Mouse (Mus musculus): ENCODE results near the gene Srsf3. TPM values are rescaled to one million over a fixed set of nuclear protein-coding genes. Genes with fewer than 3 reads are reported as not detected.
"Not testable (repeated sequence)": the region's sequence is repeated elsewhere in the genome, so short reads cannot be mapped to it uniquely, and the experiment has no call there.

Gene Srsf3
- polyA plus RNA-seq (2015; fragmentation: Nextera tagmentation; extraction: Ambion mirVana): 723 and 729 TPM in 2 replicates

DNA sequence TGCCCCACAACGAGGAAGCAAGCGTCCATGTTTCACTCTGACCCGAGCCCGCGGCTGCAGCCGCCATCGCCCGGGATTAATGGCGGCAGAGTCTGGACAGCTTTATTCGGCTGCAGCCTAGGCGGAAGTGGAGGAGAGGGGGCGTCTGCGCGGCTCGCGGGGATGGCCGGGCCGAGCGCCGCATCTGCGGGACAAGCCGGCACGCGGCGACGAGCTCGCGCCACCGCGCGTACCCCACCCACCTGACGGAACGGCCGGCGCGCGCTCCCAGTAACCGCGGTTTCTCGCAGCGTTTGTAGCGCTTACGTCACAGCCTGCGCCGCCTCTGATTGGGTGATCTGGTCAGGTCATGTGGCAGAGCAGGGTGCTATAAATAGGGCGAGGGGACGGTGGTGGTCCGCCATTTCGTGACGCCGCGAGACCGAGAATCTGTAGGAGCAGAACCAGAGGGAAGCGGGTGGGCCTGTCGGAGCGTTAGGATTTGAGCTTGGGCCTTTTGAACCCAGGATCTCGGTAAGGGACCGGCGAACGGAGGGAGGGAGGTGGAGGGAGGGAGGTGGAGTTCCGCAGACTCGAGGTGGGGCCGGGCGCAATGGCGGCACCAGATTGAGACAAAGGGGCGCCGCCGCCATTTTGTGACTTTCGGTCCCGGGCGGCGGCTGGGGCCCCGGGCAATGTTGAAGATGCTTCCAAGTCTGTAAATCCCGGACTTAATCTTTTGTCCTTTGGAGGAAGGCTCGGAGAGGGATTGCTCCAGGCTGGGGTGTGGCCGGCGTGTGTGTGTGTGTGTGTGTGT lies at the start of gene Srsf3:
Gene Srsf3, plus strand, starts transcription at position 355 of the 796 bp plus-strand sequence.
- DNase-seq (ENCODE audit: low spot score): peak; percentile 99

DNA sequence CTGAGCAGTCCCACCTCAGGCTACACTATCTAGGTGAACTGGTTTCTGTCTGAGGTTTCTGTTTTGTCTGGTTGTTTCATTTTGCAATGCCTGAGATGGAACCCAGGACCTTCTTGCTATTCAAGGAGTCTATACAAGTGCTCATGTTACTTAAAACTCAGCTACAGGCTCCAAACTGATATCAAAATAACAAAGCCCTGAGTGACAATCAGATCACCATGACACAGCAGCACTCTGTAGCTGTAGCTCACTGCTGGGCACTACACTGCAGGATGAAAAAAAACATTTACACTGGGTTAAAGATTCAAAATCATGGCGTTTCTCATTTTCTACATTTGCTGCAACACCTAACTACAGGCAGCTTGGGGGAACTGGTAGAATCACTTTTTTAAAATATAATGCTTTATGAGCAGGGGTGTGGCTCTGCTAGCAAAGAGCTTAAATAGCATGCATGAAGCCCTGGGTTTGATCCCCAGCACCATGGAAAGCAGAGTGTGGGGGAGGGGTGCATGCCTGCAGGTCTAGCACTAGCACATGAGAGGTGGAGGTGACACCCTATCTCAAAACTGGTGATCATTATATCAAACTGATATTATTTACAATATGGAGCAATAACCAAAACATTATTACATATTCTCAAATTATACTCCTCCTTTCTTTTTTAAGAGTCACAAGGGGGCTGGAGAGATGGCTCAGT lies 47.6 kb upstream of the Srsf3 start:
- no peak for DNase-seq (ENCODE audit: low spot score)

DNA sequence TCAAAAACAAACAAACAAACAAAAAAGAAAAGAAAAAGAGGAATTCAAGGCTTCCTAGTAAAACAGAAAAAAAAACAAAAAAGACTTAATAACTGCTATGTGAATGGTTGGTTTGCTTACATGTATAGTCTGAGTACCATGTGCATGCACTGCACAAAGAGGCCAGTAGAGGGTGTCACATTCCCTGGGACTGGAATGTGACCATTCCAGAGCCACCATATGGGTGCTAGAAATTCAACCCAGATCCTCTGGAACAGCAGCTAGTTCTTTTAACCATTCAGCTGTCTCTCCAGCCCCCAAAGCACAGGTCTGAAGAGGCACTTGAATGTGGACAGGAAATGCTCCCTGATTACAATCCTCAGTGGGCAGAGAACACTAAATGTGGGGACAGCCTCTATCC lies 45.6 kb upstream of the Srsf3 start:
- no peak for DNase-seq (ENCODE audit: low spot score)

DNA sequence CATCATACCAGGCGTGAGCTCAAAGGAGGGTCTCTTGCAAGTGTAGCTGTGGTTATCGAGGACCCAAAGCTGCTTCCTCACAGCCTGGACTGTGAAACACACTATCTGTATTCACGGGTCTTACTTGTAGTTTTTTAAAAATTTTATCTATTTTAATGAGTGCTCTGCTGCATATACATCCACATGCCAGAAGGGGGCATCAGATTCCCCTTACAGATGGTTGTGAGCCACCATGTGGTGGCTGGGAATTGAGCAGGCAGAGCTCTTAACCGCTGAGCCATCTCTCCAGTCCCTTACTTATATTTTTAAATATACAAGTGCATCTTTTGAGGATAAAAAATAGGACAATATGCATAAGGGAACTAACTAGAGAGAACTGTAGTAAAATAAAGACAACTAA lies 44.7 kb upstream of the Srsf3 start:
- DNase-seq (ENCODE audit: low spot score): peak; percentile 73

DNA sequence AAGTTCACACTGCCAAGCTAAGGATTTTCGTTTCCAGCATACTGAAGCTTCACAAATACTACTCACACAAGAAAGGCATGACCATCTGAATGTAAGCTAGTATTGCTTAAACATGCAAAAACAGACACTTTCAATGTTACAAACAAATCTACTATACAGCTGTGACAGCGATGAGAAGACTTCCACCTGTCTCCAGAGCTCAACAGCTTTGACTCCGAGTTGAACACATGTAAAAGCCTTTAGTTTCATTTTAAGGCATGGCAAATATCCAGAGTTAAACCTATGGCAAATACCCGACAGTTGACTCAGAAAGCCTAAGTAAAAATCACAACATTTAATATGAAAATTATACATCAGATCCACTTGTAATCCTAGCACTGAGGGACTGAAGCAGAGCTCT lies 44.1 kb upstream of the Srsf3 start:
- DNase-seq (ENCODE audit: low spot score): no peak

DNA sequence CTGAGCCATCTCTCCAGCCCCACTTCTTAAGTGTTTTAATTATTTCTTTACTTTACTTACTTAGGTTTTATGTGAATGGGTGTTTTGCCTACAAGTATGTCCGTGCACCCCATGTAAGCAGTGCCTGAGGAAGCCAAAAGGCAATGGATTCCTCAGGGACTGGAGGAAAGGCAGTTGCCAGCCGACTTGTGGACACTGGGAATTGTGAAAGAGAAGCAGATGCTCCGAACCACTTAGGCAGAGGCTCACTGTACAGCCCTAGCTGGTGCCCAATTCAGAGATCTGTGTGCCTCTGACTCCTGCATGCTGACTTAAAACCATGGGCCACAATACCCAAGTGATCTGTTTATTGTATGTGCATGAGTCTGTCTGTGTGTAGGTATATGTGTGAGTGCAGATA lies 43.4 kb upstream of the Srsf3 start:
- DNase-seq (ENCODE audit: low spot score): no peak

DNA sequence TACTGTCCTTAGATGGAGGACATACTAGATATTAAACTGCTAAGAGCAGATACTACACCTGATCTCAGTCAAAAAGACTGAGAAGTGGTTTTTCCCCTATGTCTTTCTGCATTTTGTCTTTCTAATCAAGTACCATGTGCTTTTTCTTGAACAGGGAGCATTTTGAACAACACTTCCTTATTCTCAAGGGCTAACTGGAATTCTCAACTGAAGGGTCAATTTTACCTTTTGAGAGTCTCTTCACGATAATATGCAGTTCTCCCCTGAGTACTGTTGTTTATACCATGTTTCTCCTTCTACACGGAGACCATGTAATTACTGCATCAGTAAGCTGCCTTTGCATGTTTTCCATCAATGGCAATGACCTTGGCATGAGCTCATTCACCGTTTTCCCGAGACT lies 42.4 kb upstream of the Srsf3 start:
- no peak for DNase-seq (ENCODE audit: low spot score)

DNA sequence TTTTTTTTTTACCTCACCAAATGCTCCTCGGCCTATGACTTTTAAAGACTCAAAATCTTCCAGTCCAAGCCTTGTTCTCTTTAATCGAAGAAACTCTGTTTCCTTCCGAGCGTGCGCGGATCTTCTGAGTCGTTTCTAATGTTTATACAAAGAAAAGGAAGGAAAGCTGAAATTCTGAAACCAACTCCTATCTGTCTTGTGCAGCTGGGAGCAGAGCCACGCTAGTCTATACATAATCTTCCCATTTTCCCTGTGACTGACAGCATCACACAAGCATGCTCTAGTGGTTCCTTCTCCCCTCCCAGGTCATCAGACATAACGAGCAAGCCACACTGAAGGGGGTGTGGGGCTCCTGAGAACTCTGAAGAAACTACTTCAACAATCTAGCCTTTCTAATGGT lies 41.1 kb upstream of the Srsf3 start:
- no peak for DNase-seq (ENCODE audit: low spot score)

DNA sequence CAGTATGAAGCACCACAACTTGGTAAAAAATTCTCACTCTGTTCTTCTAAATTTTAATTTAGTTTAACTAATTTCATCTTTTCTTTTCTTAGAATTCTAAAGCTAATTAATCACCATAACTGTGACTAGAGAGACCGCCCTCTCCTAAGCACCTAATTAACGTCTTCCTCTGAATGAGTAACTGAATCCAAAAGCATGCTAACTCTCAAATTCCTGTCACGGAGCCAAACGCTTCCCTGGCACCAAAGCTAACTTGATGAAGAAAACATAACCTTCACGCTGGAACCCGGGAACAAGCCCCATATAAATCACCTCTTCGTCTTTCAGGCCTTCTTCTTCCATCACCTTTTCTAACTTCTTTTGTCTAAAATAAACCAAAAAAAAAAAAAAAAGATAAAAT lies 40.3 kb upstream of the Srsf3 start:
- DNase-seq (ENCODE audit: low spot score): no peak

DNA sequence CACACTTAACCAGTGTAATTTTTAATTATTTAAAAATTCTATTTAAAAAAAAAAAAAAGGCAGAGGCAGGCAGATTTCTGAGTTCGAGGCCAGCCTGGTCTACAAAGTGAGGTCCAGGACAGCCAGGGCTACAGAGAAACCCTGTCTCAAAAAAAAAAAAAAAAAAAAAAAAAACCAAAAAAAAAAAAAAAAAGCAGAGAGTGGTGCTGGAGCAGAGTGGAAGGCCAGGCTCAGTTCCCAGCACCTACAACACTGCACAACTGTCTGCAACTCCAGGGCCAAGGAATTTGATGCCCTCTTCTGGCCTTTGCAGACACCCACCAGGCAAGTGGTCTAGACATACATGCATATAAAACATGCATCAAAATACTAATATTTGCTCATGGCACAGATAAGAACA lies 39.4 kb upstream of the Srsf3 start:
- not testable (repeated sequence) for DNase-seq (ENCODE audit: low spot score)

DNA sequence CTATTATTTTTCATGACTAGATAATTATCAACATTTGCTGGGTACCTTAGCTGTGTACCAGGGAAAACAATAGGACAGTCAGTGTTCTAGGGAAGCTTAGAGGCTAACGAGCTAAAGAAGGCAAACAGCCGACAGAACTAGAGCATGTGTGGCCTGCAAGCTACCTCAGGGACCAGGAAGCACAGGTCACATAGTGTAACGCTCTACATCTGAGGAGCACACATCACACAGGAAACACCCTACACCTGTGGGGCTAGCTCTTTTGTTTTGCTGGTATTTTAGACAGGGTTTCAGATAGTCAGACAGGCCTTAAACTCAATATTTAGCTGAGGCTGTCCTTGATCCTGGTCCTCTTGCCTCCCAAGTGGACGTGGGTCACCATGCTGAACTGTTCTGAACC lies 37.8 kb upstream of the Srsf3 start:
- peak; percentile 51 for DNase-seq (ENCODE audit: low spot score)

DNA sequence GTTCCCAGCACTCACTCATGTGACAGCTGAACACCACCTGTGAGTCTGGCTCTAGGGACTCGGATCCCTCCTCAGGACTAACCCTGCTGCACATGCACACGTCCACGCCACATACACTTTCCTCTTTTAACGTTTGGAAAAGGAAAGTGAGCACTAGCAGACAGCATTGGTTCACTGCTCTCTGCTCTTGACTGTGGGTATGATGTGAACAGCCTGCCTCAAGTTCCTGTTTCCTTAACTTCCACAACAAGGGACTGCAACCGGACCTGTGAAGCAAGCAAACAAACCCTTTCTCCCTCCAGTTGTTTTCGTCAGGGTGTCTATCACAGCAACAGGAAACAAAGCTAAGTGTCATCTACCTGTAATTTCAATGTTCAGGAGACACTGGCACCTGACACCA lies 32.0 kb upstream of the Srsf3 start:
- no peak for DNase-seq (ENCODE audit: low spot score)

DNA sequence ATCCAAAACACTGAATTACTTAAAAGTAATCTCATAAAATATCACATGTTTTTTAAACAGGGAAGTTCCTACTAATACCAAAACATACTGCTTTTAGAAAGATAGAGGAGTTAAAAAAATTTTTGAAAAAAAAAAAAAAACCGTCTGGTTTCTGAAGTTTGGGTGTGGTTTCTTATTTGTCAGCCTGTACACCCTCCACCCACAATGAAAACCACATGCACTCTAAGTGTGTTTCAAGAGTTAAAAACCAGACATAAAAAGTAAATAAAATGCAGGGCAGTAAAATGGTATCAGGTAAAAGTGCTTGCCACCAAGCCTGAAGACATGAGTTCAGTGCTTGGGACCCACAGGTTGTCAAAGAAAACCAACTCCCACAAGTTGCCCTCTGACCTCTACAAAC lies 28.7 kb upstream of the Srsf3 start:
- peak; percentile 31 for DNase-seq (ENCODE audit: low spot score)

DNA sequence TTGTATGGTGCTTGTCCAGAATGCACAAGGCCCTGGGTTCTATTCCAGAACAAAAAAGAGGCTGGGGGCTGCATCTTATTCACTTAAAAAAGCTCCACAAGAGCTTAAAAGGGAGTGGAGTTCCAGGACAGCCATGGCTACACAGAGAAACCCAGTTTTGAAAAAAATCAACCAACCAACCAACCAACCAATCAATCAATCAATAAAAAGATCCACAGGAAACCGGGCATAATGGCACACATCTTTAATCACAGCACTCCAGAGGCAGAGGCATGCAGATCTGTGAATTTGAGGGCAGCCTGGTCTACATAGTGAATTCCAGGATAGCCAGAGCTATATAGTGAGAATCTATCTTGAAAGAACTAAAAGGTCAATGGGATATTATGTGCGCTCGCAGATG lies 27.4 kb upstream of the Srsf3 start:
- no peak for DNase-seq (ENCODE audit: low spot score)

DNA sequence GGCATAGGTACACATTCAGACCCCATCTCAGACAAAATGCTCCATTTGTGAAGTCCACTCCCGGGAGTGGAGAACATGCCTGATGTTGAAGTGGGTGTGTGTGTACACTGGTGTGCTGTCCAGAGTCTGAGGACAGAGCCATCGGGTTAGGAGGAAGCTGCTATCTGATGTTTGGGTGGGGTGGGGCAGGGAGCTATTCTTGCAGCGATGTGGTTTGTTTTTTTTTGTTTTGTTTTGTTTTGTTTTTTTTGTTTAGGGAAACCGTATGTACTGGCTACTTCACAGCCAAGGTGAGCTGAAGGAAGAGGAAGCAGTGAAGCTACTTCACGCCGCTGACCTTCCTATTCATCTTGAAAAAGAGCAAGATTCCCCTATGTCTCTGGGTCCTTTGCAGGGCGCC lies 25.6 kb upstream of the Srsf3 start:
- DNase-seq (ENCODE audit: low spot score): peak; percentile 14

DNA sequence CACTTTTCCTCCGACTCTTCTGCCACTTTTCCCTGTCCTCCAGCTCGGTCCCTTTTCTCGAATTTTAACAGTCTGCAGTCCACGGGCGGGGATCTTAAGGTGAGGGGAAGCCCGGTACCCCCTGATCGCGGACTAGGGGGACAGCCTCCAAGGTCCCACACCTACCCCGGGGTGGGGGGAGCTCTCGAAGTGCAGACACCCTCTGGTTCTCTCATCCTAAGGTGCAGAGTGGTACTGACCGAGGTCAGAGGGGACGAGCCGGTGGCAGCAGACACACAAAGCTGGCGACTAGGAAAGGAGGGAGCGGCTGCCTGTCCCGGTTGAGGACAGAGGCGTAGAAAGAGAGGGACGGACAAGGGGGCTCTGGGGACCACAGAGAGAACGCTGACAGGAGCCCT lies 25.2 kb upstream of the Srsf3 start:
- DNase-seq (ENCODE audit: low spot score): peak; percentile 40

DNA sequence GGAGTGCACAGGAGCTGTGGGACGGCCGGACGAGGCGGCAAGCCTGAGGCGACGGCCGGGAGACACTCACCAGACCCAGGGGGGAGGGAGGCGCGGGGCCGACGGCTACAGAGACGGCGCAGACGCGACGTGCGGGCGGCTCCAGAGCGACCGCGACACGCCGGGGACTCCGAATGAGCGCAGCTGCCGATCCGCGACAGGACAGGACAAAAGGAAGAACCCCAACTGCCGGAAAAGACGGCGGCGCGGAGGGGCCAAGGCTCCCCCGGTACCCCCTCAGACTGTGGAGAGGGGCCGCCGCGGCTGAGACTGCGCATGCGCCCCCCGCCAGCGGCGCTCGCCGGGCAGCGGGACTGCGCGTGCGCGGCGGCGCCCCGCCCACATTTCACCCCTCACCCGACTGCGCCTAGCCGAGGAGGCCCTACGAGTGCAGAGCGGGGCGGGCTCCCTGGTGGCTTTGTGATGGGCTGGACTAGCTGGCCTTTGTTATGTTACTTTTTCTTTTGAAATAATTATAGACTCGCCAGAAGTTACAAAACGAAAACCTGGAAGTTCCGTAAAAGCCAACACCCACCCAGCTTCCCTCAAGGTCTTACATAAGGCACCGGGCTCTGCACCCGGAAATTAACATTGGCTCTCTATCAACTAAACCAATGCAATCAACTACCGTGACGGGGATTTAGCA lies 24.6 kb upstream of the Srsf3 start, which contains the start of gene Stk38:
Gene Stk38, minus strand, starts transcription at position 355 of the 685 bp plus-strand sequence.
- DNase-seq (ENCODE audit: low spot score): peak; percentile 96

DNA sequence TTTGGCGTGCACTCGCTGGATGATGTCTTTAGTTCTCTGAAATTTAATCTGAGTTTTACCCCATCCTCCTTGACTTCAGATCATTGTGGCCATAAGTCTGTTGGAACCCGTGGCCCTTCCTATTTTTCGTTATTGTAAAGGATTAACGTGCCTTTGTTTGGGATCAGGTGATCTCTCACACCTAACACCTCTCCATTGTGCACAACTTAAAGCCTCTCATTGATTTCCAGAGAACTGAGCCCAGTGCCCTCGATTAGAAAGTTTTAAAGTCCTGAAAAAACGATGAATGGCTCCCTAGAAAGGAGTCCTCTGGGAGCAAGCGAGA lies 24.1 kb upstream of the Srsf3 start:
- DNase-seq (ENCODE audit: low spot score): no peak

DNA sequence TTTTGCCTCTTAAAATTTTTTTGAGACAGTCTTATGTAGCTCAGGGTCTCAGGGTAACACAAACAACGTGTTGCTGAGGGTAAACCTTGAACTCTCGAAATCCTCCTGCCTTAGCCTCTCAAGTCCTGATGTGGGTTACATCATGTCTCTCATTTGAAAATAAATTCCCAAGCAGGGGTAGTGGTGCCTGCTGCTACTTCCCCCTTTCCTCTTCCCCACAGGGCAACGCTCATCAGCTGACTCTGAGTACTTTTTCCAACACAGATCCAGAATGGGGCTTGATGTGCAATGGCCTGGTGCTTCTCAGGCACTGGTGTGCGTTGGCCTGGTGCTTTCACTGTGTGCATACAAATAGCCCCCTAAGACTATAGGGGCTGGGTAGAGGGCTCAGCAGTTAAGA lies 23.2 kb upstream of the Srsf3 start:
- DNase-seq (ENCODE audit: low spot score): no peak

DNA sequence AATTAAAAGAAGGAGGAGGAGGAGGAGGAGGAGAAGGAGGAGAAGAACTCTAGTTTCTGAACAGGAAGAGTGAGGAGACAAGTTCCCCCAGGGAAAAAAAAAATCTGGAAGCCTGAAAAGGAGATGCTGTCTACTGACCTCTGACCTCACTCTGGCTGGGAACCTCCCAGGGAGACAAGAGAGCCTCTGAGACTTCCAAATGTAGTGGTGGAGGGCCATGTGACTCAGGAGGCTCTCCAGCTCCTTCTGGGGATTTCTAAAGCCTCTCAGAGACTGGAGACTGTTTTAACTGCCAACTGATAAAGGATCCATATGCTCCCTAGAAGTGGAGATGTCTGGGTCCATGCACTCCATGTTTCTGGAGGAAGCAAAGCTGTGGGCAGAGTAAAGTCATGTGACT lies 18.2 kb upstream of the Srsf3 start:
- no peak for DNase-seq (ENCODE audit: low spot score)

DNA sequence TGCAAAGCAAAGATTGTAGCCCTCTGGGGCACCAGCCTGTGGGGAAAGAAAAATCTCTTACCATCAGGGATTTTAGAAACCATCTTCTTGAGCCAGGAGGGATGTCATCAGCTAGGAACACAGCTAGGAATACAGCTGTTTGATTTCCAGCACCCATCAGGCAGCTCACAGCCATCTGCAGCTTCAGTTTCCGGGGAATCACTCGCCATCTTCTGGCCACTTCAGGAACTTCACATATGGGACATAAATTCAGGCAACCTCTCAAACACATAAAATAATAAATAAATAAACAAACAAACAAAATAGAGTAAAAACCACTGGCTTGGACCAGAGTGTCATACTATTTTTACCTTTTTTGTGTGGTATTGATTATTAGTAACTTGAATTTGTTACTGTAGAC lies 16.8 kb upstream of the Srsf3 start:
- peak; percentile 70 for DNase-seq (ENCODE audit: low spot score)

DNA sequence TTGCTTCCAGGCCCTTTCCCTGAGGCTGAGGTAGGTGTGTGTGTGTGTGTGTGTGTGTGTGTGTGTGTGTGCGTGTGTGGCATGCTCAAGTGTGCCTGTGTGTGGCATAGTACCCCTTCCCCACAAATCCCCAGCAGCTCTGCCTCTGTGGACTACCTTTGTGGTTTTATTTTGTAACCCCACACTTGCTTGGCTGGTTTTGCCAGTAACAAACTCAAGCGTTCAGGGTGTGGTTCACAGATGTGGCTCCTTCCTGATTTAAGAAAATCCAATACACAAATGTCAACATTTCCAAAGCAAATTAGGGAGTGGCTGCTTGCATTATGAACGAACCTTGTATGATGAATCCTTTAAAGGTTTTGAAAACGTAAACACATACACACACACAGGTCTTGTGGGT lies 15.7 kb upstream of the Srsf3 start:
- no peak for DNase-seq (ENCODE audit: low spot score)

Measured in thymus, postnatal 0 days (tissue).